Mouse (Mus musculus): ENCODE measurements around the gene Sort1. TPM values are rescaled to one million over a fixed set of nuclear protein-coding genes. Genes with fewer than 3 reads are reported as not detected.

The Sort1 gene
- polyA plus RNA-seq, 1 experiment, result 6.0 TPM

GRCm38 (mm10) chr3:108360894-108361293, 77.0 kb downstream of the Sort1 start:
- no peaks in the 10 kb centered on the region for H3K79me2 ChIP-seq (ENCODE audit: control insufficient read depth, insufficient read depth)
- peaks cover 77% of the 10 kb centered on the region for H3K27me3 ChIP-seq (ENCODE audit: control insufficient read depth, insufficient read depth, insufficient read length)
- TF ChIP-seq CEBPB (IDR thresholded peaks at IDR 0.05; ENCODE audit: insufficient read depth, poor library complexity, severe bottlenecking) (no peak), E2F4 (IDR thresholded peaks at IDR 0.05; ENCODE audit: insufficient read depth) (no peak), POLR2AphosphoS2 (IDR thresholded peaks at IDR 0.05; ENCODE audit: insufficient read length, low read depth) (no peak), MYOD1 (IDR thresholded peaks at IDR 0.05; ENCODE audit: control insufficient read depth in 1 of 3, insufficient read length in 2 of 3, low read depth in 2 of 3) (no peak), MAX (IDR thresholded peaks at IDR 0.05; ENCODE audit: low read depth) (no peak), SRF (IDR thresholded peaks at IDR 0.05; ENCODE audit: control insufficient read depth, insufficient read length, low read depth) (no peak), MYOG (IDR thresholded peaks at IDR 0.05; ENCODE audit: control insufficient read depth in 1 of 3, insufficient read depth in 1 of 3, insufficient read length in 2 of 3, low read depth in 2 of 3) (no peak)
- no peaks in the 10 kb centered on the region for H3K36me3 ChIP-seq (ENCODE audit: control insufficient read depth, insufficient read depth)
- no peak overlapping the region for H3ac ChIP-seq (ENCODE audit: control insufficient read depth, insufficient read length)
- no peak overlapping the region for H3K4me2 ChIP-seq (ENCODE audit: low read depth)
- H3K4me3 ChIP-seq, result no peak overlapping the region

- H3K79me2 ChIP-seq (ENCODE audit: control insufficient read depth, insufficient read depth), result no peaks in the 10 kb centered on the region
- TF ChIP-seq E2F4 (IDR thresholded peaks at IDR 0.05; ENCODE audit: insufficient read depth), result no peak
- no peak for TF ChIP-seq REST (IDR thresholded peaks at IDR 0.05; ENCODE audit: insufficient read depth, insufficient read length)
- no peaks in the 10 kb centered on the region for H3K36me3 ChIP-seq (ENCODE audit: control insufficient read depth, insufficient read depth)
- no peak overlapping the region for H3K4me3 ChIP-seq
- H3ac ChIP-seq (ENCODE audit: control insufficient read depth, insufficient read length), result no peak overlapping the region
- H3K4me2 ChIP-seq (ENCODE audit: low read depth), result no peak overlapping the region
- H3K27me3 ChIP-seq (ENCODE audit: control insufficient read depth, insufficient read depth, insufficient read length), result peaks cover 66% of the 10 kb centered on the region
These were observed 79.7 kb downstream of the Sort1 start for GRCm38 (mm10) chr3:108363626-108364025.

GRCm38 (mm10) chr3:108364270-108364995, 80.6 kb downstream of the Sort1 start, which contains the start of gene Mybphl:
Gene Mybphl, plus strand, starts transcription at chr3:108364911.
- TF ChIP-seq MYOD1 (IDR thresholded peaks at IDR 0.05; ENCODE audit: control insufficient read depth in 1 of 3, insufficient read length in 2 of 3, low read depth in 2 of 3), result no peak
- no peak for TF ChIP-seq POLR2AphosphoS2 (IDR thresholded peaks at IDR 0.05; ENCODE audit: insufficient read length, low read depth)
- TF ChIP-seq USF1 (IDR thresholded peaks at IDR 0.05; ENCODE audit: low read depth), result no peak
- TF ChIP-seq CEBPB (IDR thresholded peaks at IDR 0.05; ENCODE audit: insufficient read depth, poor library complexity, severe bottlenecking), result no peak
- TF ChIP-seq REST (IDR thresholded peaks at IDR 0.05; ENCODE audit: insufficient read depth, insufficient read length), result no peak
- TF ChIP-seq TCF3 (IDR thresholded peaks at IDR 0.05; ENCODE audit: insufficient read length, low read depth), result no peak
- TF ChIP-seq E2F4 (IDR thresholded peaks at IDR 0.05; ENCODE audit: insufficient read depth), result no peak
- TF ChIP-seq TCF12 (IDR thresholded peaks at IDR 0.05; ENCODE audit: insufficient read depth, poor library complexity, severe bottlenecking), result no peak
- TF ChIP-seq MYOG (IDR thresholded peaks at IDR 0.05; ENCODE audit: control insufficient read depth in 1 of 3, insufficient read depth in 1 of 3, insufficient read length in 2 of 3, low read depth in 2 of 3), result no peak
- no peak for TF ChIP-seq SRF (IDR thresholded peaks at IDR 0.05; ENCODE audit: control insufficient read depth, insufficient read length, low read depth)
- TF ChIP-seq MAX (IDR thresholded peaks at IDR 0.05; ENCODE audit: low read depth), result no peak
- TF ChIP-seq POLR2A (IDR thresholded peaks at IDR 0.05; ENCODE audit: insufficient read length, low read depth), result no peak

GRCm38 (mm10) chr3:108367173-108367572, 83.3 kb downstream of the Sort1 start:
- H3K4me2 ChIP-seq (ENCODE audit: low read depth), result no peak overlapping the region
- no peaks in the 10 kb centered on the region for H3K79me2 ChIP-seq (ENCODE audit: control insufficient read depth, insufficient read depth)
- no peaks in the 10 kb centered on the region for H3K36me3 ChIP-seq (ENCODE audit: control insufficient read depth, insufficient read depth)
- TF ChIP-seq POLR2AphosphoS2 (IDR thresholded peaks at IDR 0.05; ENCODE audit: insufficient read length, low read depth) (no peak), USF1 (IDR thresholded peaks at IDR 0.05; ENCODE audit: low read depth) (no peak), CEBPB (IDR thresholded peaks at IDR 0.05; ENCODE audit: insufficient read depth, poor library complexity, severe bottlenecking) (no peak)
- no peak overlapping the region for H3K4me3 ChIP-seq
- peaks cover 49% of the 10 kb centered on the region for H3K27me3 ChIP-seq (ENCODE audit: control insufficient read depth, insufficient read depth, insufficient read length)
- H3ac ChIP-seq (ENCODE audit: control insufficient read depth, insufficient read length), result no peak overlapping the region

More at GRCm38 (mm10) chr3:108364270-108364995, 80.6 kb downstream of the Sort1 start, which contains the start of gene Mybphl:
- Histone ChIP-seq H3K36me3 (ENCODE audit: control insufficient read depth, insufficient read depth) (no peaks in the 10 kb centered on the region), H3K4me2 (ENCODE audit: low read depth) (no peak within 1 kb of the TSS), H3K4me3 (no peak within 1 kb of the TSS), H3K79me2 (ENCODE audit: control insufficient read depth, insufficient read depth) (no peaks in the 10 kb centered on the region), H3K27me3 (ENCODE audit: control insufficient read depth, insufficient read depth, insufficient read length) (peaks cover 58% of the 10 kb centered on the region), H3ac (ENCODE audit: control insufficient read depth, insufficient read length) (no peak within 1 kb of the TSS)

- no peak for TF ChIP-seq E2F4 (IDR thresholded peaks at IDR 0.05; ENCODE audit: insufficient read depth)
- TF ChIP-seq MYOG (IDR thresholded peaks at IDR 0.05; ENCODE audit: control insufficient read depth in 1 of 3, insufficient read depth in 1 of 3, insufficient read length in 2 of 3, low read depth in 2 of 3), result no peak
- TF ChIP-seq REST (IDR thresholded peaks at IDR 0.05; ENCODE audit: insufficient read depth, insufficient read length), result no peak
- no peak for TF ChIP-seq CEBPB (IDR thresholded peaks at IDR 0.05; ENCODE audit: insufficient read depth, poor library complexity, severe bottlenecking)
- TF ChIP-seq TCF3 (IDR thresholded peaks at IDR 0.05; ENCODE audit: insufficient read length, low read depth), result no peak
- TF ChIP-seq TCF12 (IDR thresholded peaks at IDR 0.05; ENCODE audit: insufficient read depth, poor library complexity, severe bottlenecking), result no peak
- TF ChIP-seq SRF (IDR thresholded peaks at IDR 0.05; ENCODE audit: control insufficient read depth, insufficient read length, low read depth), result no peak
- TF ChIP-seq MYOD1 (IDR thresholded peaks at IDR 0.05; ENCODE audit: control insufficient read depth in 1 of 3, insufficient read length in 2 of 3, low read depth in 2 of 3), result no peak
- TF ChIP-seq POLR2AphosphoS2 (IDR thresholded peaks at IDR 0.05; ENCODE audit: insufficient read length, low read depth), result no peak
- no peak for TF ChIP-seq USF1 (IDR thresholded peaks at IDR 0.05; ENCODE audit: low read depth)
- TF ChIP-seq MAX (IDR thresholded peaks at IDR 0.05; ENCODE audit: low read depth), result no peak
- no peak for TF ChIP-seq POLR2A (IDR thresholded peaks at IDR 0.05; ENCODE audit: insufficient read length, low read depth)
- no peaks in the 10 kb centered on the region for H3K36me3 ChIP-seq (ENCODE audit: control insufficient read depth, insufficient read depth)
- no peak overlapping the region for H3ac ChIP-seq (ENCODE audit: control insufficient read depth, insufficient read length)
- no peaks in the 10 kb centered on the region for H3K79me2 ChIP-seq (ENCODE audit: control insufficient read depth, insufficient read depth)
- no peak overlapping the region for H3K4me2 ChIP-seq (ENCODE audit: low read depth)
- H3K4me3 ChIP-seq, result no peak overlapping the region
- peaks cover 49% of the 10 kb centered on the region for H3K27me3 ChIP-seq (ENCODE audit: control insufficient read depth, insufficient read depth, insufficient read length)
These were observed 83.9 kb downstream of the Sort1 start for GRCm38 (mm10) chr3:108367828-108368227.

Data from myocyte (in vitro differentiated cells).